Mouse (Mus musculus) brain, embryonic 18.5 days (tissue): Measurements from ENCODE around the gene Zmynd11.
"Not testable (repeated sequence)": the region's sequence is repeated elsewhere in the genome, so short reads cannot be mapped to it uniquely, and the experiment has no call there.

ENCODE experiments used
- DNase-seq: peaks from one replicate; pipeline ENCODE4 v3.0.0-alpha.2; 2012; ENCODE audit warnings: low read depth, low spot score

Zmynd11 gene

GRCm38 (mm10) chr13:9764646-9765536 is at the start of gene Zmynd11:
Gene Zmynd11 (minus strand): TSS chr13:9765330.
- DNase-seq: no peak

- peak; percentile 4 for DNase-seq
Observed at GRCm38 (mm10) chr13:9795889-9796631, 30.9 kb upstream of the Zmynd11 start.

DNA sequence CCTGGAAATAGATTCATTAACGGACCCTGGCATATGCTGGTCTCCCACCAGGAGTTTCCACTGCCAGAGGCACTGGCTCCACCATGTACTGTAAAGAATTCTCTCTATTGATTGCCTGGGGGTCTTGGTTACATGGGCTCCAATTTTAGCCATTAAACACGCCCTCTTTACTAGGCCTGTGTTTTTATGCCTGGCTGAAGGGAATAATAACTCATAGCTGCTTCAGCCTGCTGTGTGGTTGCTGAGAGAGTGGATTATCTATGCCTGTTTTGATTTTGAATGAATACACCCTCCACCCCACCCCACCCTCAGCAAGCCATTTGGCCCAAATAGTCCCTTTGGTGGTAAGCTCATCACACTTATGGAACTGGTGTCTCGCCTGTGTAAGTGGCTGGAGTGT is 20.9 kb upstream of the Zmynd11 start:
- DNase-seq: no peak

- no peak for DNase-seq
Observed at GRCm38 (mm10) chr13:9783717-9784116, 18.6 kb upstream of the Zmynd11 start.

DNA sequence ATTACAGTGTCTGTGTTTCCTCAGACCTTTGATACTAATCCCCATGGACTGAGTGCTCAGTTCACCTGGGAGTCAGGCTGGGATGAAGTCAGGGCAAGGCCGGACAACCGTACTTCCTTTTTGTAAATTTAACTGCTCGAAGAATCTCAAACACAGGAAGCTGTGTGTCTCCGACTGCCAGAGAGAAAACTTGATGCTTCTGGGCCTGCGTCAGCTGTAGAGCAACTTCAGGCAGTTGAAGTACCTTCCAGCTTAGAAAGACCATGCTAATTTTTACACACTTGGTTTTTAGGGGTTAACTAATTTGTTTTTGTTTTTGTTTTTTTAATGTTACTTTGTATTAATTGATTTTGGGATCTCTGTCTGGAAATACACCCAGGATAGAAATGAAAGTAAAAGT is 10.8 kb upstream of the Zmynd11 start:
- DNase-seq: no peak

DNA sequence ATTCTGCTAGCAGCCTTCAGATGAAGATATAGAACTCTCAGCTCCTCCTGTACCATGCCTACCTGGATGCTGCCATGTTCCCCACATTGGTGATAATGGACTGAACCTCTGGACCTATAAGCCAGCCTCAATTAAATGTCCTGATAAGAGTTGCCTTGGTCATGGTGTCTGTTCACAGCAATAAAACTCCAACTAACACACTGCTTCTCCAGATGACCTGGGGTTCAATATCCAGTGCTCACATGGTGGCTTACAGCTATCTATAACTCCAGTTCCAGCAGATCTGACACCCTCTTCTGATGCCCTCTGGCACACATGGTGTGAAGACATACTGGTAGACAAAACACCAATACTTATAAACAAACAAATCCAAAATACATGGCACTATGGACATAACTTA is 8.9 kb upstream of the Zmynd11 start:
- DNase-seq: no peak

GRCm38 (mm10) chr13:9767279-9767678 is 2.1 kb upstream of the Zmynd11 start:
- DNase-seq: no peak

DNA sequence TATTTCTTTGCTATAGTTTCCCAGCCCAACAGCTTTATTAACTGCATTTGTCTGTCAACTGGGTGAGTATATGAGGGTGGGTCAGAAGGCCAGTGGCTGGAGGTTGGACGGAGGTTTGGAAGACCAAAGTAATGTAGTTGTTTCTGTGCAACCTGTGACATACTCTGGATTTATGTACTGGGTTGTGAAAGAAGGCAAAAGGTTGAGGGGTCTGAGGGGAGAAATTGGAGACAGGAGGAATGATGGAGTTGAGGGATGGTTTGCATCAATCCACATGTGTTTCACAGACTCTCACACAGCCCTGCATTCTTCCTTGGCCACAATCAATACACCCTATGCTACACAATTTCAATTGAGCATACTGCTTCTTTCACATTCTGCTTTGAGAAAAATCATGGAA is 1.4 kb upstream of the Zmynd11 start:
- DNase-seq: no peak

DNA sequence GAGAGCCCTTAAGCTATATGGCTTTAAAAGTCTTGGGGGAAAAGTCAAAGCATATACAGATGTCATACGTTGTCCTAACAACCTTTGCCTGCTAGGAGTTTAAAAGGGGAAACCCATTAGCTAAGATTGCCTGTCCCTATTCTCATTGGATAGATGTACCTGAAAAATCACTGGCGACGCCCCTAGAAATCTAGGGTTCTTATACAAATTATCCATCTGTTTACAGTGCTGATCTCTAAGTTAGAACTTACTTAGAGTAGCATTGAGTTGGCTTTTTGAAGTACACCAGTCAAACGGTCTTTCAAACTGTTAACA is 364 bp upstream of the Zmynd11 start:
- no peak for DNase-seq

GRCm38 (mm10) chr13:9763828-9764645 is 1.1 kb downstream of the Zmynd11 start:
- no peak for DNase-seq

DNA sequence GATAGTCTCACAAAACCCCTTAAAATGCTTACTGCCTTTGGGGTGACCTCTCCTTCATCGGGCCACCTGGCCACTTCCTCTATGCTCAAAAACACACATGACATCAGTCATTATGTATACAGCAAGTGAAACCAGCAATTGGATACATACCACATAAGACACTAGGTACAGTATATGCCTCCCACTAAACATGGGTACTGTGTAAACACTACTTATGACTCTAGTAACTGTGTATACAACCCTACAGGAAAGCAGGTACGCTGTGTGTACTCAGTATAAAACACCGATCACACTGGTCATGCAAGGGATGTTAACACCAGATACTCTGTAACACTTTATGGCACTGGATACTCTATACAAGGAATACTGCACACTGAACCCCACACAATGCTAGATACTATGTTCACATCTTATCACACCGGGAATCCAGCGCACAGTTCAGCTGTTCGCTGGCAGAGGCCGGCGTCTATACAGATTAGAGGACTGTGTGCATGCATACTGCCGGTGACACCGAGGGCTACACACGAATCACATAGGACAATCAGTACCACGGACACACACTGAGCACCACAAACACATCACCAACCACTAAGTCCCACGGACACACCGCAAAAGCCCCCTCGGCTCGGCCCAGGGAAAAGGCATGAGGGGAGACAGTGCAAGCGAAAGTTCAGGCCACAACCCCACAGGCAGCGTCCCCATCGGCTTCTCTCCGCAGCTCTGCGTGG is 1.9 kb downstream of the Zmynd11 start:
- DNase-seq: no peak

DNA sequence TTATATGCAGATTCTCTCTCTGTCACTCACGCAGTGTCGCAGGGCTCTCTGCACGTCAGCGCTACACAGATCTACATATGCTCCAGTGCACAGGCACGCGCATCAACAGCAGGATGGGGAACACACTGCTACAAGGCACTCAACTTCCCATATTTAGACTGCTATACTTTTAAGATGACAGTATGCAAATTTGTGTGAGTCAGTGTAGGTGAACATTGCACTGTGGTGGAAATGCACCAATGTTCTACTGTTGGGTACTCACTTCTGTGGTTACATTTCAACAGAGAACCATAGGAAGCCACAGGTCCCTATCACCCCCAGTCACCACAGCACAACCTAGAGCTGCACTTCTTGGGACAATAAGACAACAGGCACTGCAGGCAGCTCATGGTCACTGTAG is 5.1 kb downstream of the Zmynd11 start:
- DNase-seq: no peak

- DNase-seq: no peak
Observed at GRCm38 (mm10) chr13:9757842-9758491, 7.2 kb downstream of the Zmynd11 start.

DNA sequence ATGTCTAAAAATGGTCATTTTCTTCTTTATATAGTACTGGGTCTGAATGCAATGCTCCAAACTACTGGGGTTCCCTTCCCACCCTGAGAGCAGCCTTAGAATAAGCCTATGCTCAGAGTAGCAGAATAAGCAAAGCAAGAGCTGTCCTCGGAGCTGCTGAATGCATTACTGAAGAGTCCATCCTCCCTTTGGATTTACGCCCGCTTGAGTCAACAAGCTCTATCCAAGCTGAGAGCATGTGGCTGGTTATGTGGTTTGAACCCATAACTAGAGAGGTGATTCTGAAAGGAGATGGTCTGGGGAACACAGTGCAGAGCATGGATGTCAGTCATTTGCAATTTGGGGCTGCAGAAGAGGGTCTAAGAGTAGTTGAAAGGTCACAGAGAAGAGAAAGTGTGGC is 11.4 kb downstream of the Zmynd11 start:
- DNase-seq: no peak

GRCm38 (mm10) chr13:9750320-9750719 is 14.8 kb downstream of the Zmynd11 start:
- no peak for DNase-seq

- no peak for DNase-seq
Observed at GRCm38 (mm10) chr13:9749796-9750195, 15.3 kb downstream of the Zmynd11 start.

GRCm38 (mm10) chr13:9738190-9738589 is 26.9 kb downstream of the Zmynd11 start:
- no peak for DNase-seq

GRCm38 (mm10) chr13:9737024-9737423 is 28.1 kb downstream of the Zmynd11 start:
- DNase-seq: no peak

DNA sequence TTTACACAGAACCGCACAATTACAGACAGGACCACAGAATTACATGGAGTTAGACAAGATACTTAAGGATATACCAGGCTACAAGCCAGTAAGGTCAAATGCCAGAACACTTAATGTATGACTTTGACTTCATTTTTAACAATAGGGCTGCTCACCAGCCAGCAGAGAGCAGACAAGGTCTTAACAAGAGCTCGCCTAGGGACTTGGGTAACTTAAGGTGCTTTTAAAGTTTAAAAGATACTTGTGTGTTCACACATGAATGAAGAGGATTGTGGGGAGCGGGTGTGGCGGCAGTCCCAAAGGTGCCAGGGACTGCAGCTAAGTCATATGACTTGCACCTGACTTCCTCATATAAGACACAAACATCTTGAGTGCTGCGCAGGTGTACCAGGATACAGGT is 32.9 kb downstream of the Zmynd11 start:
- DNase-seq: not testable (repeated sequence)

- no peak for DNase-seq
Observed at GRCm38 (mm10) chr13:9729073-9729472, 36.1 kb downstream of the Zmynd11 start.

- DNase-seq: no peak
Observed at GRCm38 (mm10) chr13:9715224-9715623, 49.9 kb downstream of the Zmynd11 start.
